Mouse (Mus musculus) midbrain, embryonic 16.5 days (tissue): ENCODE data around the gene Fam110a. TPM values are rescaled to one million over a fixed set of nuclear protein-coding genes. Genes with fewer than 3 reads are reported as not detected.

Experiments
- microRNA counts: library from miRNA; unstranded; fragments of <30 nt; microRNA quantifications from one replicate; lab custom pipeline; 2016
- microRNA-seq: library from miRNA; unstranded; fragments of <30 nt; microRNA quantifications from one replicate; pipeline ENCODE4, GENCODE M21; 2017
- polyA plus RNA-seq: library from polyadenylated mRNA; unstranded; fragments of >200 nt; fragmentation: Nextera tagmentation; extraction: Ambion mirVana; gene quantifications from 2 replicates; pipeline ENCODE4 v1.2.1, GENCODE M21; 2015

Gene Fam110a
- polyA plus RNA-seq, 1 experiment from 2014 or later: 57.5 TPM

MicroRNAs encoded within 50 kb of the gene (microRNA counts, 519-probe panel; counts per million panel counts)
- 2,303 counts per million, percentile 68 among the panel's probes with 10 or more counts for microRNA mmu-miR-1953 (lab: Ali Mortazavi, UCI)

Small RNA genes within 50 kb of the gene (microRNA-seq; reads per million reads assigned to microRNA genes)
- 0.52 reads per million for gene Mir1953

Other genes starting within 250 kb of the Fam110a start
- gene Psmf1, start 236.0 kb downstream of the Fam110a start, polyA plus RNA-seq: 64.0 and 66.5 TPM in 2 replicates
- 0.20 and 0.51 TPM in 2 replicates for gene Rspo4, start 137.3 kb downstream of the Fam110a start, polyA plus RNA-seq
- gene Angpt4, start 69.0 kb downstream of the Fam110a start, polyA plus RNA-seq: 0.14 and 0.30 TPM in 2 replicates
- 1.0 and 1.4 TPM in 2 replicates for gene Slc52a3, start 16.3 kb upstream of the Fam110a start, polyA plus RNA-seq
- gene Scrt2, start 101.3 kb upstream of the Fam110a start, polyA plus RNA-seq: 5.8 and 7.7 TPM in 2 replicates
- gene Srxn1, start 125.3 kb upstream of the Fam110a start, polyA plus RNA-seq: 21.8 and 25.4 TPM in 2 replicates
- 0.69 and 1.0 TPM in 2 replicates for gene Tcf15, start 163.3 kb upstream of the Fam110a start, polyA plus RNA-seq
- gene Csnk2a1, start 246.6 kb upstream of the Fam110a start, polyA plus RNA-seq: 107 and 116 TPM in 2 replicates